Mouse (Mus musculus) olfactory bulb, adult 2 months (tissue): Measurements from ENCODE around the gene Tmem138.

Source experiments
- CTCF ChIP-seq: fragments of 200-500 bp; IDR thresholded peaks from 2 replicates; pipeline ENCODE4 v1.5.1; 2012; ENCODE audit warnings: low read depth, mild to moderate bottlenecking, low read length, moderate library complexity; ENCODE audit not compliant: insufficient read depth
- POLR2A ChIP-seq: fragments of 200-500 bp; IDR thresholded peaks from 2 replicates; pipeline ENCODE4 v1.6.1; 2012; ENCODE audit warnings: mild to moderate bottlenecking, low read depth, low read length, moderate library complexity; ENCODE audit not compliant: insufficient read depth

DNA sequence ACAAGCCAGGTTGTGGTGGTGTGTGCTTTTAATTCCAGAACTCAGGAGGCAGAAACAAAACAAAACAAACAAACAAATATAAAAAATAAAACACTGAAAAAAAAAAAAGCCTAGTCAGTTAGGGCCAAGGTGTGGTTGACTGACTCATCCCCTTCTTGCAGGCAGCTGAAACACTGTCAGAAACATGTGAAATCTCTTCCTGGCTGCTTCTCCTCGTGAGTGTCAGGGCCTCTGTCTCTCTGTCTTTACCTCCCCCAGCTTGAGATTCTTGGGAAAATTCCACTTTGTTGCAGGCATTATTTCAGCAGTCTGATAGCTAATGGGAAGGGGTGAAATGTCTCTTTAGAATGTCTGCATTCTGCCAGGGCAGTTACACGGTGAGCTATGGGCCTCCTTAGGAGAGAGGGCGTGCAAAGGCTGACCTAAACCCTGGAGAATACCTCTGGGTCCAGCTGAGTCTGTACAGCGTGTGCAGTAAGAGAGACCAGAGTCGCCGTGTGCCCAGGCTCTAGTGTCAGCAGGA, 25.1 kb upstream of the Tmem138 start:
- TF ChIP-seq CTCF (no peak), POLR2A (no peak)
